Mouse (Mus musculus) splenic B cell, adult 2 months (primary cell): ENCODE measurements around the gene Lrrc52.

Experiments used
- DNase-seq: peaks from one replicate; pipeline ENCODE4 v3.0.0-alpha.2; 2011; ENCODE audit warnings: low read depth, low spot score
- H3K27me3 ChIP-seq: 2 replicates; pipeline ENCODE4 v1.6.1; 2012; ENCODE audit warnings: mild to moderate bottlenecking, low read length, moderate library complexity, mixed read lengths; ENCODE audit not compliant: control insufficient read depth, poor library complexity, insufficient read depth, severe bottlenecking
- H3K36me3 ChIP-seq: 2 replicates; pipeline ENCODE4 v1.6.1; 2012; ENCODE audit warnings: mild to moderate bottlenecking, low read length, moderate library complexity, mixed read lengths; ENCODE audit not compliant: control insufficient read depth, poor library complexity, insufficient read depth, severe bottlenecking

Lrrc52 gene

GRCm38 (mm10) chr1:167466765-167467426 lies at the start of gene Lrrc52:
Lrrc52 (minus strand) TSS chr1:167466780.
- Histone ChIP-seq H3K27me3 (no peaks in the 10 kb centered on the region), H3K36me3 (no peaks in the 10 kb centered on the region)
- DNase-seq = no peak

- Histone ChIP-seq H3K27me3 (no peaks in the 10 kb centered on the region), H3K36me3 (no peaks in the 10 kb centered on the region)
- DNase-seq = no peak
These were observed 45.0 kb upstream of the Lrrc52 start for GRCm38 (mm10) chr1:167511621-167512020.

- H3K36me3 ChIP-seq = no peaks in the 10 kb centered on the region
- DNase-seq = no peak
- no peaks in the 10 kb centered on the region for H3K27me3 ChIP-seq
These were observed 39.5 kb upstream of the Lrrc52 start for GRCm38 (mm10) chr1:167506048-167506447.

- Histone ChIP-seq H3K36me3 (no peaks in the 10 kb centered on the region), H3K27me3 (no peaks in the 10 kb centered on the region)
- DNase-seq = no peak
These were observed 38.8 kb upstream of the Lrrc52 start for GRCm38 (mm10) chr1:167505427-167505826.

- DNase-seq = no peak
- no peaks in the 10 kb centered on the region for H3K27me3 ChIP-seq
- no peaks in the 10 kb centered on the region for H3K36me3 ChIP-seq
These were observed 32.7 kb upstream of the Lrrc52 start for GRCm38 (mm10) chr1:167499097-167499850.

GRCm38 (mm10) chr1:167497991-167498390 lies 31.4 kb upstream of the Lrrc52 start:
- DNase-seq = no peak
- Histone ChIP-seq H3K36me3 (no peaks in the 10 kb centered on the region), H3K27me3 (no peaks in the 10 kb centered on the region)

DNA sequence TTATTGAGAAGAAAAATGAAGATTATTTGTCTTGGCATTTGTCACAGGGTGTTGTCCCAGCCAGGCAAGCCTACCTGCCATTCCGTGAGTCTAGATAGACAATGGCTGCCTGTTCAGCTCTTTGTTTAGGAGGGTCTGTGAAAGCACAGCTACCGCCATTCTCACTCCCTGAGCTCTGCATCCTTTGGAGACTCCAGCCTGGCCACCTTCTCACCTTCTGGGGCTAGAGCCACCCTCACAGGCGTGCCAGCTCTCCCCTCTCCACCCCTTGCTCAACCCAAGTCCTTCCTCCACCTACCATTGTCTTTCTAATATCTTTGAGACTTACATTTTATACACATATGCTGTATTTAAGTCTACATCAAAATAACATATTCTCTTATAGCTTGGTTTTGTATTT lies 31.0 kb upstream of the Lrrc52 start:
- H3K36me3 ChIP-seq = no peaks in the 10 kb centered on the region
- no peak for DNase-seq
- no peaks in the 10 kb centered on the region for H3K27me3 ChIP-seq

GRCm38 (mm10) chr1:167491501-167491900 lies 24.9 kb upstream of the Lrrc52 start:
- Histone ChIP-seq H3K27me3 (no peaks in the 10 kb centered on the region), H3K36me3 (no peaks in the 10 kb centered on the region)
- DNase-seq = no peak

DNA sequence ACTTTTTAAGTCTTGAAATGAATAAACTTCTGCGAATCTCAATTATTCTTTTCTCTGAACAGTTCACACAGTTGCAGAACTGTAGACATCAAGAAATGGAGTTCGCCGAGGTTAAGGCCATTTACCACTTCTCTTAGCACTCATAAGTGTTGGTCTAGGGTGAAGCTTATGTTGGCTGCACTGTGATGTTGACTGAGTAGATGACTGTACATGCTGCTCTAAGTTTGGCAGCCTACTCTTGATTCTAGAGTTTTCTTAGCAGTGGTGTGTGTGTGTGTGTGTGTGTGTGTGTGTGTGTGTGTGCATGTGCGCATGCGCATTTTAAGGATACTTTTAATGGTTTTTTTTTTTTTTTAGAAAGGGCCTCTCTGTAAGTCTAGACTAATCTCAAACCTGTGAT lies 21.4 kb upstream of the Lrrc52 start:
- Histone ChIP-seq H3K27me3 (no peaks in the 10 kb centered on the region), H3K36me3 (no peaks in the 10 kb centered on the region)
- no peak for DNase-seq

- DNase-seq = no peak
- H3K36me3 ChIP-seq = no peaks in the 10 kb centered on the region
- H3K27me3 ChIP-seq = no peaks in the 10 kb centered on the region
These were observed 20.5 kb upstream of the Lrrc52 start for GRCm38 (mm10) chr1:167486959-167487680.

DNA sequence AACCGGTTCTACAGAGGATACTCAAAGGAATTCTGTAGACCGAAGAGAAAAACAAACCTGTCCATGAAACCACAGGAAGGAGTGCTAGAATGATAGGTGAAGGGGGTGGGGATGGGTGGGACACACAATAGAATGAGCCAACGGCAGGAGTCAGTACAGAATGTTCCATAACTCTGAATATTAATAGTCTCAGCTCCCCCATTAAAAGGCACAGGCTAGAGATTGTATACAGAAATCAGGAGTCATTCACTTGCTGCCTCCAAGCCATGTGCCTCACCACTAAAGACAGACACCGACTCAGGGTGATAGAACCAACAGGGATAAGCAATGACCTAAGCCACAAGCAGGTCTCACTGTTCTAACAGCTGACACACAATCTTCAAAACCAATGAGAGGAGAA lies 16.3 kb upstream of the Lrrc52 start:
- no peaks in the 10 kb centered on the region for H3K27me3 ChIP-seq
- DNase-seq = no peak
- H3K36me3 ChIP-seq = no peaks in the 10 kb centered on the region

DNA sequence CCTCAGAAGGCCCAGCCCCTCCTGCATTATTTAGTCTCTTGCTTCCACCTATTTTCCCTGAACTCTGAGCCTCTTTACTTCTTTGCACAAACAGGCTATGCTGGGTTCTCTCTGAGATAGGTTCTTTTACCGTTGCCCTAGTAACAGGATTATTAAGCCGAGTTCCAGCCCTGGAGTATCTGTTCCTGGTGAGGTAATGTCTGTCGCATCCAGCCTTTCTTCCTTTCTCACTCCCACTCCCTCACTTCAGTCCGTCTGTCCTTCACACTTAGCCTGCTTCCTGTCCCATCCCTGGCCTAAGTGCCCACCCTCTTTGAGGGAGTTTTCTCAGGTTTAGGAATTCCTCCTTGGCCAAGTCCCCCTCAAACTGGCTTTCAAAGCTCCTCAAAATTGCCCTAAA lies 7.0 kb upstream of the Lrrc52 start:
- H3K36me3 ChIP-seq = no peaks in the 10 kb centered on the region
- DNase-seq = no peak
- H3K27me3 ChIP-seq = no peaks in the 10 kb centered on the region

- Histone ChIP-seq H3K27me3 (no peaks in the 10 kb centered on the region), H3K36me3 (no peaks in the 10 kb centered on the region)
- DNase-seq = no peak
These were observed 1.3 kb upstream of the Lrrc52 start for GRCm38 (mm10) chr1:167467916-167468315.

GRCm38 (mm10) chr1:167457311-167457710 lies 9.3 kb downstream of the Lrrc52 start:
- Histone ChIP-seq H3K27me3 (no peaks in the 10 kb centered on the region), H3K36me3 (no peaks in the 10 kb centered on the region)
- no peak for DNase-seq

GRCm38 (mm10) chr1:167453048-167453447 lies 13.5 kb downstream of the Lrrc52 start:
- Histone ChIP-seq H3K27me3 (no peaks in the 10 kb centered on the region), H3K36me3 (no peaks in the 10 kb centered on the region)
- no peak for DNase-seq
